Mouse (Mus musculus): ENCODE measurements at regions not wholly inside any gene's neighbourhood (a gene's known extent, or its start where the extent isn't known, plus 50 kb on each side); places are given as distances from the start of the nearest gene placed in this dataset.
A peak's percentile ranks its signal among the peaks of the same experiment; 100 is the strongest.

DNA sequence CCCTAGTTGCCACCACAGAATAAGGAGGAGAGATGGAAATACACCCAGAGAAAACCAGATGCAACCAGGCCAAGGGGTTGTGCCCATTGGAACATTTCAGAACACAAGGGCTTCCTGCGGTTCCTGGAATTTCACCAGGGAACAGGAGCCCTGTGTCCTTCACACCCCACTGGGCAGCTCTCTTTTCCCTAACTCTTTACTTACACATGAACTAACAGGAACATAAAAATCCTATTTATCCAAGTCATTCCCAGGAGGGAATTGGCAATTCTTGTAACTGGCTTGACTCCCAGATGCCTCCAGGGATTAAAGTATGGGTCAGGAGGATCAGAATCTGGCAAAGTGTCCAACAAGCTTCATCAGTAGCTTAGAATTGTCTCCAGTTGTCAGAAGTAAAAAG is 62.2 kb upstream of the Glycam1 start:
- DNase-seq = peak; percentile 49
